In the genomic region with DNA sequence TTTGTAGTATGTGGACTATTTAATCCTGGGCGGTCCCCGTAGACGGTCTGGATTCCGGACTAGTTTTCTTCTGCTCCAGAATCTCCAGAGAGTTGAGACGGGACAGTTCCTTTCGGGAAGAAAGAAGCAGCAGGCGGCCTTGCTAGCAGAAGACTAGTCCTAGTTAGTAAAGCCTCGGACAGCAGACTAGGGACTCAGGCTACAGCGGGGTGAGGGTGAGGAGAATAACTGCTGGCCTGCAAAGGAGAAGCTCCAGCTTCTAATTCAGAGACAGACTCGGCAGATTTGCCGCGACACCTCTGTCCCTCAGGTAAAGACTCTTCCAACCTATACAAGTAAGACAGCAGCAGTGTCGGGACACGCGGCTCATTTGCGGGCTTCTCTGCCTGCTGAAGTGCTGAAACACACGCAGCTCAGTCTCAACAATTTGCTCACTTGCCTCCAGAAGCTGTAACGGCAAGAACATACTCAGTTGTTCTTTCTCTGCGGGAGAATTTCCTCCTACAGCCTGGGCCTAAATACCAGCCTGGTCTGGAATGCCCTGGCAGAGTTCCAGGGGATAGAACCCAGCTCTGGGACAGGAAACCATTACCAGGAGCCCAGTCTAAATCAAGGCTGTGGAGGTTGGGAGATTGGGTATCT, we compare ENCODE assay signal across 9 mouse cellular contexts. TPM values are rescaled to one million over a fixed set of nuclear protein-coding genes. Genes with fewer than 3 reads are reported as not detected.
DNase-seq lines count a peak whose midpoint lies in the region; ATAC-seq lines count a peak whose summit lies in the region.
"Had no signal": no experiment of that assay in that cellular context is flagged by ENCODE, and none has a peak within 500 bp of the region (broad histone marks: within the 10 kb centered on the region; RNA-seq: fewer than 3 reads in every experiment).

No protein-coding gene starts in this region.

- DNase-seq in kidney, adult 11 months, result no peak
- peak; percentile 18 for DNase-seq in kidney, postnatal 14 days
- DNase-seq in MN1 (ENCODE audit: low spot score), result no peak
- no peak for DNase-seq in layer of hippocampus, adult 18-20 months (ENCODE audit: low spot score in 2 of 2)
- no peak for DNase-seq in left cerebral cortex, postnatal 25 days (ENCODE audit: low spot score in 2 of 2)

- H3K9ac ChIP-seq in kidney, embryonic 15.5 days, result peak overlapping the region; percentile 26; the same call in 1 of the 2 replicates
- peak overlapping the region; percentile 21; the same call in 1 of the 2 replicates for H3K9ac ChIP-seq in embryonic facial prominence, embryonic 15.5 days
- peak overlapping the region; percentile 58; the same call in 1 of the 2 replicates for H3K9ac ChIP-seq in neural tube, embryonic 13.5 days

- no peak overlapping the region for H3K27ac ChIP-seq in kidney, embryonic 15.5 days
- no peak overlapping the region for H3K27ac ChIP-seq in embryonic facial prominence, embryonic 15.5 days (replicated peaks)
- no peak overlapping the region for H3K27ac ChIP-seq in neural tube, embryonic 13.5 days (replicated peaks)

- peaks cover 33% of the 10 kb centered on the region for H3K27me3 ChIP-seq in kidney, embryonic 15.5 days
- peaks cover 11% of the 10 kb centered on the region for H3K27me3 ChIP-seq in embryonic facial prominence, embryonic 15.5 days
- H3K27me3 ChIP-seq in neural tube, embryonic 13.5 days, result peaks cover 58% of the 10 kb centered on the region

- no peaks in the 10 kb centered on the region for H3K36me3 ChIP-seq in kidney, embryonic 15.5 days
- H3K36me3 ChIP-seq in embryonic facial prominence, embryonic 15.5 days, result no peaks in the 10 kb centered on the region
- H3K36me3 ChIP-seq in neural tube, embryonic 13.5 days, result no peaks in the 10 kb centered on the region

- under 1% methylated on average over 19 of the region's 19 CpGs for WGBS in kidney, embryonic 15.5 days
- 3% methylated on average over 19 of the region's 19 CpGs for WGBS in embryonic facial prominence, embryonic 15.5 days
- WGBS in neural tube, embryonic 13.5 days, result 2% methylated on average over 19 of the region's 19 CpGs

- intact Hi-C loops in left cerebral cortex, postnatal 25 days (cut with DNase I), result no loop called here

- 0 out of 2 replicates have a peak, but pooled peaks have one; percentile 23 for ATAC-seq in kidney, embryonic 15.5 days (replicated peaks; ENCODE audit: low FRiP score)
- no peak for ATAC-seq in embryonic facial prominence, embryonic 15.5 days (ENCODE audit: insufficient number of reproducible peaks, low FRiP score, low TSS enrichment, low read depth)
- ATAC-seq in neural tube, embryonic 13.5 days (ENCODE audit: low read depth), result no peak

- peak overlapping the region; percentile 54 for H3K4me3 ChIP-seq in kidney, embryonic 15.5 days (replicated peaks)
- H3K4me3 ChIP-seq in embryonic facial prominence, embryonic 15.5 days (replicated peaks), result peak overlapping the region; percentile 48
- H3K4me3 ChIP-seq in neural tube, embryonic 13.5 days, result peak overlapping the region; percentile 44

- peak overlapping the region; percentile 90 for H3K4me2 ChIP-seq in kidney, embryonic 15.5 days
- peak overlapping the region; percentile 76 for H3K4me2 ChIP-seq in embryonic facial prominence, embryonic 15.5 days (replicated peaks)
- peak overlapping the region; percentile 74 for H3K4me2 ChIP-seq in neural tube, embryonic 13.5 days

- H3K9me3 ChIP-seq in kidney, embryonic 15.5 days (replicated peaks), result no peaks in the 10 kb centered on the region
- H3K9me3 ChIP-seq in embryonic facial prominence, embryonic 15.5 days (replicated peaks), result no peaks in the 10 kb centered on the region
- H3K9me3 ChIP-seq in neural tube, embryonic 13.5 days, result no peaks in the 10 kb centered on the region

- H3K4me1 ChIP-seq in kidney, embryonic 15.5 days, result peaks cover 14% of the 10 kb centered on the region
- peaks cover 15% of the 10 kb centered on the region for H3K4me1 ChIP-seq in embryonic facial prominence, embryonic 15.5 days
- H3K4me1 ChIP-seq in neural tube, embryonic 13.5 days (replicated peaks), result peaks cover 16% of the 10 kb centered on the region

RNA-seq across cellular contexts. Expression of a gene that starts 39.9 kb away (rescaled TPM):
- not detected in 2 replicates for polyA plus RNA-seq in kidney, embryonic 15.5 days (2015; fragmentation: Nextera tagmentation; extraction: Ambion mirVana)
- polyA plus RNA-seq in embryonic facial prominence, embryonic 15.5 days (2015; fragmentation: Nextera tagmentation; extraction: Ambion mirVana), result not detected in 2 replicates
- polyA plus RNA-seq in neural tube, embryonic 13.5 days (2015; fragmentation: Nextera tagmentation; extraction: Ambion mirVana), result not detected in 2 replicates
- total RNA-seq in layer of hippocampus, adult 18-20 months (2021), result not detected
- not detected for total RNA-seq in left cerebral cortex, postnatal 25 days (2021)
- total RNA-seq: liver, adult 2 months had no signal
- polyA plus RNA-seq: liver, adult 2 months had no signal

RNA-seq across cellular contexts. Expression of a gene that starts 51.1 kb away (rescaled TPM):
- polyA plus RNA-seq in kidney, embryonic 15.5 days (2015; fragmentation: Nextera tagmentation; extraction: Ambion mirVana), result not detected in 2 replicates
- polyA plus RNA-seq in embryonic facial prominence, embryonic 15.5 days (2015; fragmentation: Nextera tagmentation; extraction: Ambion mirVana), result not detected in 2 replicates
- polyA plus RNA-seq in neural tube, embryonic 13.5 days (2015; fragmentation: Nextera tagmentation; extraction: Ambion mirVana), result not detected in 2 replicates
- total RNA-seq in layer of hippocampus, adult 18-20 months (2021), result not detected
- not detected for total RNA-seq in left cerebral cortex, postnatal 25 days (2021)
- total RNA-seq: liver, adult 2 months had no signal
- polyA plus RNA-seq: liver, adult 2 months had no signal
